Mouse (Mus musculus) cerebellum, adult (tissue): ENCODE data around the gene Amigo3.

Experiments
- ATAC-seq: cut with Nextera tagmentation; 2 replicates; pipeline ENCODE4 v1.9.2; 2017; ENCODE audit warnings: mild to moderate bottlenecking, moderate library complexity, mixed read lengths; ENCODE audit not compliant: insufficient number of reproducible peaks, low FRiP score, low TSS enrichment

The Amigo3 gene

DNA sequence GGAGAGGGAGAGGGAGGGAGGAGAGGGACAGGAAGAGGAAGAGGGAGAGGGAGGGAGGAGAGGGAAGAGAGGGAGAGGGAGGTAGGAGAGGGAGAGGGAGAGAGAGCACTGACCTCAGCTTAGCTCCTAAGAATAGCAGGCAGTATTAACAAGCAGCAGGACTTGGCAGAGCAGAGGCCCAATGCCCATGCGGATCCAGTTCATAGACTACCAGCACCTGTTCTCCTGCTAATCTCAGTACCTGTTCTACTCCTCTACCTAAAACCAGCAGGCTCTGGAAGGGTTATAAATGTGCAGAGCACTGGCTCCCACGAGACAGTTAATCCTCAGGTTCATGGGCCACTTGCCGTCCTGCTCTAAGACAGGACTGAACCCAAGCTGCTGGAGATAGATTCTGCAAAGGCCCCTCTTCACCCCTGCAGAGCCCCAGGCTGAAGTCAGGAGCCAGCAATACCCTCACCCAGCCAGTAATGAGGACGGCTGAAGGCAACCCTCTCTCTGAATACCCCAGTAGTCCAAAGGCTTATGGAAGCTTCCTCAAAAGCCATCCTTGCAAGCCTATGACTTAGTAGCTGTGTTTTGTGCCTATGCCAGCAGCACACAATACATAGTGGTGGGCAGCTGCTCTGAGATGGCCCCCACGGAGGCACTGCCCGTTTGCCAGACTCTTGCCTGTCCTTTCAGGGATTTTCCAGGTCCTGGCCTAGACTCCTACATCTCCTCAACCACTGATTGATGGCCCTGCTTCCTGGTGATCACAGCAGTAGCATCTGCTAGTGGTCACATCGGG is 20.4 kb downstream of the Amigo3 start:
- ATAC-seq: peak; percentile 81

DNA sequence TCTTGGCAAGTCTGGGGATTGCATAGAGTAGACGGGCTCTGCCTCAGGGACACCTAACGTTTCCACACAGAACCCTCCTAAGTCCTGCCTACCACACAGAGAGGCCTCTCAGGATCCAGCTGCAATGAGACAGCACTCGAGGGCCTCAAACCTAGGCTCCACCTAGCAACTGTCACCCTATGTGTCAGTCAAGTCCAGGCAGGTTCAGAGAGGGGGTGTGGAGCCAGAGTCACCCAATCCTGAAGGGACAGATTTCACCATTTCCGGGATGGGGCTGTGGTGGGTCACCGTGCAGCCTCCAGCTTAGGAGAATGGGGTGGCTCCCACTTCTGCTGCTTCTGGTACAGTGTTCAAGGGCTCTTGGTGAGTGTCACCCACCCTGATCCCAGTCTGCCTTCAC is 27.2 kb downstream of the Amigo3 start, which contains the start of gene Mst1:
Mst1 (plus strand) TSS at position 269 of the 400 bp plus-strand sequence.
- ATAC-seq: no peak

DNA sequence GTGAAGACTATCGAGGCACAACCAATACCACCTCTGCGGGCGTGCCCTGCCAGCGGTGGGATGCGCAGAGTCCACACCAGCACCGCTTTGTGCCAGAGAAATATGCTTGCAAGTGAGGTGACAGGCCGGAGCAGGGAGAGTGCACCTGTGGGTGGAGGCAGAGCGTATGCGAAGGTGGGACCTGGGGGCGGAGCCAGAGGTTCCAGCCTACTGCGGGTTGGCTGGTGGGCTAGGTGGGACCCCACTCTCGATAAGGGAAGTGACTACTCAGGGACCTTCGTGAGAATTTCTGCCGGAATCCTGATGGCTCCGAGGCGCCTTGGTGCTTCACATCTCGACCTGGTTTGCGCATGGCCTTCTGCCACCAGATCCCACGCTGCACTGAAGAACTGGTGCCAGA is 29.6 kb downstream of the Amigo3 start:
- no peak for ATAC-seq

DNA sequence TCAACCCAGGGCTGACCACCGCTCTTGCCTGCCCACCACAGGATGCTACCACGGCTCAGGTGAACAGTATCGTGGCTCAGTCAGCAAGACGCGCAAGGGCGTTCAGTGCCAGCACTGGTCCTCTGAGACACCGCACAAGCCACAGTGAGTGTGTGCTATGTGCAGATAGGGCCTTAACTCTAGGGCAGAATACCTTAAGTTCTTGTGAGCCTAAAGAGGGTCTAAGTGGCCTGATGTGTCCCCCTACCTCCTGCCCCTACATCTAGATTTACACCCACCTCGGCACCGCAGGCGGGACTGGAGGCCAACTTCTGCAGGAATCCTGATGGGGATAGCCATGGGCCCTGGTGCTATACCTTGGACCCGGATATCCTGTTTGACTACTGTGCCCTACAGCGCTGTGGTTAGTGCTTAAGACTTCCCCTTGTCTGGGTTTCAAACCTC is 30.1 kb downstream of the Amigo3 start, which contains the start of gene Rnf123:
Rnf123 (minus strand) TSS at position 359 of the 444 bp plus-strand sequence.
- no peak for ATAC-seq

DNA sequence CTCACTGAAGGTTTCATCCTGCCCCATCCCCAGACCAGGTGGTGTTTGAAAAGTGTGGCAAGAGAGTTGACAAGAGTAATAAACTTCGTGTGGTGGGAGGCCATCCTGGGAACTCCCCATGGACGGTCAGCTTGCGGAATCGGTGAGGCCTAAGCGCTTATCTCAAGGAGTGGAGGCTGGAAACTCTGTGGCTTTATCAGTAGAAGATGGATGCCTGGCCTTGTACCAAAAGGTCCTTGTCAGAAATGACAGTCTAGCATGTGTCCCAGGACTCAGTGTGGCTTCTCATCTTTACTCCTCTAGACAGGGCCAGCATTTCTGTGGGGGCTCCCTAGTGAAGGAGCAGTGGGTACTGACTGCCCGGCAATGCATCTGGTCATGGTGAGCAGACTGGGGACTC is 30.6 kb downstream of the Amigo3 start:
- no peak for ATAC-seq

DNA sequence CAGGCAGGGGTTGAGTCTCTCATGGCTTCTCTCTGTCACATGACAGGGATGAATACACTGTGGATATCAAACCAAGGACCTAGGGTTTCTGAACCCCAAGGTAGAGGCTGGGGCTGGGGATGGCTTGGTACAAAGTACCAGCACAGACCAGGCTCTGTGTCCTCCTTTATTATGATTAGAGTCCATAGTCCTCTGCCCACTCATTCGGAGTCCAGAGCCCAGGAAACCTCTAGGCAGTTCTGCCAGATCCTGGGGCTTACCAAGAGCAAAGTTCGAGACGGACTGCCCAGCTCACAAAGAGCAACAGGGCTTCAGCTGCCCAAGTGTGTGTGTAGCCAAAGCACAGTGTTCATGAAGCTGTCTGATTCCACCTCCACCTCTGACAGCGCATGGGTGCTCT is 32.3 kb downstream of the Amigo3 start:
- ATAC-seq: no peak

DNA sequence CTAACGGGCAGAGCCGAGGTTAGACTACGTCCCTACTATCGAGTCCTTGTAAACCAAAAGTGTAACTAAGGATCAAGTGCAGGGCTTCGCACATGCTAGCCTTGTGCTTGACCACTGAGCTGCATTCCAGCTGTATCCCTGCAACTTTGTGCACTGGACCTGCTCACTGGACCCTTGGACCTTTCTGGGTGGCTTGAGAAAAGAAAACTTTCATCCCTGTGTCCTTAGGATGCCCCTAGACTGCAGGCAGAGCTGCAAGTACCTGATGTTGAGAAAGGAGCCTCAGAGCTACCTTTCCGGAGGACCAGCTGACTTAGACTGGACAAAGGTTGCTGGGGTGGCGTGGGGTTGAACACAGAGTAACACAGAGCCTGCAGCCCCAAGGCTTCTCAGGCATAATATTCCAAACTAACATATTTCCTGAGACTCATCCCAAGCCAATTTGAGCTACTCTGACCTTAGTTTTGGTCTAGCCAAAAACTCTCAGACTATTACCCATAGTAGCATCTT is 37.7 kb downstream of the Amigo3 start:
- no peak for ATAC-seq

DNA sequence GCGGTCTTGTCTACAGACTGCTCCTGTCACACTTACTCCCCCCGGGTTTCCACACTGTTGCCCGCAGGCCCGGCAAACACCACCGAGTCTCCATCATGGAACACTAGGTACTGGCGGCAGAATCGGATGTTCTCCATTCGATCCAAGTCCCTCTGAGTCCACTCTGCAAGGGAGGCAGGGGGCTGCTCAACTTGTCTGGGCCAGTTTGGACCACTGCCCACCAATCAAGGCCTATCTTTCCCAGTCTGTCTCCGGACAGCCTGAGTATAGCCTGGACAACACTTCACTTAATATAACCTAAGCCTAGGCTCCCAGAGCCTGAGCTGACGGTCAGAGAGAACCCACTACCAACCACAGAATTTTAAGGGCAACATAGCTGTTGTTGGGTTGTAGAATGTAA is 40.6 kb downstream of the Amigo3 start:
- no peak for ATAC-seq

DNA sequence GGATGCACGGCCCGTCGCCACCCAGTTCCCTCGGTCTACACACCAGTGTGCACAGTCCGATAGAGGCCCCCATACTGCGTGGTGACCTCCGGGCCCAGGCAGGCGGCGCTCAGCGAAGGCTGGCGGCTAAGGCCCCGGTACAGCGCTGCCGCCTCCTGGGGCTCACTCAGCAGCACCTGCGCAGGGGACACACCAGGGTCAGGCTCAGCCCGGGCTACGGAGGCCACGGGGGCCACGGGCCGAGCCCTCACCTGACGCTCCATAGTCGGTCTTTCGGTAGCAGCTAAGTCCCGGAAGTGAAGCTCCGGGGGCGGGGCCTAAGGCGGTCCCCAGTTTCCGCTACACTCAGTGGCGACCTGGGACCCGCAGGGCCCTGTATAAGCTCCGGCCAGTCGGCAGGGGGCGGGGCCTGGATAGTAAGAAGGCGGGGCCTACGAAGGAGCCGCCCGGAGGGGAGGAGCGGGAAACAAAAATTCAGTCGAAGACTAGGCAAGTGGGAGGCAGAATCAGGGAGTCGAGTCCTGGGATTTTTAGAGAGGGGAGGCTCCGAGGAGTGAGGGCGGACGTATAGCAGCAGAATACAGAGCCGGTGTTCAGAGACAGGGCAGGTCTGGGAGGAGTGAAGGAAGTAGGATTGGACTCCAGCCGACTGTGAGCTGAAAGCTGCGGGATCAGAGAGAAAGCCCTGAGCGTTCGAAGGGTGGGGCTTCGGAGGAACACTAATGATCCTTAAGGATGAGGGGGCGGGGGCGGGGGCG is 41.4 kb downstream of the Amigo3 start, which contains the start of gene Apeh:
Apeh (minus strand) TSS at position 423 of the 758 bp plus-strand sequence.
- peak; percentile 74 for ATAC-seq

DNA sequence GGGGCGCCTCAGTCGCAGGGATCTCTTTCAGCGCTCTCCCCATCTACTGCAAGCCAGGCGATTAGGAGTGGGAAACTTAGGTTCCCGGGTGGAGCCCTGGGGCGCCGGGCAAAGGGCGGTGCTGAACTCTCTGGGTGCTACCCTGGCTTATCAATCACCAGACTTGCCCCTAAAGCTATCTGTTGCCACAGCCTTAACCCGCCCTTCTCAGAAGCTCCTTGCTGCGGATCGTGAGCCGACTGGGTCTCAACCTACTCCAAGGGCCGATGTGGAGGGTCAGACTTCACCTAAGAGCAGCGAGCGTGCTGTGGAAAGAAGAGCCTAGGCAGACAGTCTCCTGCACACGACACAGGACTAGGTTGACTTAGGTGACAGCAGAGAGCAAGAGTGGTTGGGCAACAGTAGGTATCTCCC is 42.0 kb downstream of the Amigo3 start:
- ATAC-seq: no peak

DNA sequence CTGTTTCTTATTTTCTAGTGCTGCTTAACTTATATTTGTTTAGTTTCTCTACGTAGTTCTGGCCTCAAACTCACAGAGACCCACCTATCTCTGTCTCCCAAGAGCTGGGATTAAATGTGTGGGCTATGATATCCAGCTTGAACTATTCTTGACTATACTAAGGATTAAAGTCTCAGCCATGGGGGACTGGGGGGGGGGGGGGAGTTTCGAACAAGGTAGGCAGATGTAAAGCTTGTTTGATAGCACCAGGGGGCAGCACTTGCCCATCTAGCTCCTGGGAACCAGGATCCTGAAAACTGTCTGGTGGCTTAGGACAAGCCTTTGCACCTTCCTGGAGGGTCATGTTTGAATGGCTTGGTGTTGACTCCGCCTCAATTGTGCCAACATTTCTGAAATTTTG is 42.6 kb downstream of the Amigo3 start:
- ATAC-seq: peak; percentile 32; the same call in 1 of the 2 replicates

DNA sequence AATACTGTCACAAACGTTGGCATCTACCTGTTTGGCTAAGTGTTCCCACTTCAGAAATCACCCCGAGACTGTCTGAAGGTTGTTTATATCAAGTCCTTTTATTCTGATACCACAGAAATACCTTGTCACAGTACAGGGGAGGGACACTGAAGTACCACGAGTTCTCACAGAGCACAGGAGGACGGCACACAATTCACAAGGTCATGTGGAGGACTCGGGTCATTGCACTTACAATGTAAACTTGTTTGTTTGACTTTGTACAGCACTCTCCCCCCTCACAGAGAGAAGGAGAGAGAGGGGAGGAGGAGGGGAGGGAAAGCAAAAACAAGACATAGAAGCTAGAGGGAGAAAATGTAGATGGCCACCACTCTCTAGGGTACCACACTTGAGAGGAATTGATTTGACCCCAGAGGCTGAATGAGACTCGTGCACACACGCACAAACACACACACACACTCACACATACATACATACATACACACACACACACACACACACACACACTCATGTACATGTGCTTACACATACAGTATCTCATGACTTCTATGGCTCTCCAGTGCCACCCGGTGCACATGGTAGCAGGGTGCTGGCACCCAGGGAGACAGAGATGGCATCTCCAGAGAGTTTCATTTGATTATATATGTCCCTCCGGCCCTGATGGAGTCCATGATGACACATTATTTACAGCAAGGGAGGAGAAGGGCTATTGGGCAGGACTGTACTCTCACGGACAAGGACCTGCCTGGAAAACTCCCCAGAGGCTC is 43.2 kb downstream of the Amigo3 start:
- ATAC-seq: no peak

DNA sequence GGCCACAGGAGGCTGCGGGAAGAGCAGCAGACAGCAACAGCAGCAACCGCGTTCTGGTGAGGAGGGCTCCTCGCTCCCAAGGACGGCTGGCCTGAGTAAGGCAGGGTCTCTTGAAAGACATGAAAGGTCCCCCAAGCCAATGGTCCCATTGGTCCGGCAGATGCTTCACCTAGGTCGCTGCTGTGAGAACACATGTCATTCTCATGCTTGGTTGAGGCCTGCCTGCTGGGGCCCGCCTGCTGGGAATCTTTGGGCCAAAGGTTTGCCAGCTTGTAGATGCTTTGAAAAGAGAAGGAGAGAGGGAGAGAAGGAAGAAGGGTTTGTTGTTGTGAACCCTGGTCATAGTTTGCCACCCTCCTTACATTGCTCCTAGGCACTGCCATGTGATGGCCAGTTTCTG is 46.7 kb downstream of the Amigo3 start:
- no peak for ATAC-seq

DNA sequence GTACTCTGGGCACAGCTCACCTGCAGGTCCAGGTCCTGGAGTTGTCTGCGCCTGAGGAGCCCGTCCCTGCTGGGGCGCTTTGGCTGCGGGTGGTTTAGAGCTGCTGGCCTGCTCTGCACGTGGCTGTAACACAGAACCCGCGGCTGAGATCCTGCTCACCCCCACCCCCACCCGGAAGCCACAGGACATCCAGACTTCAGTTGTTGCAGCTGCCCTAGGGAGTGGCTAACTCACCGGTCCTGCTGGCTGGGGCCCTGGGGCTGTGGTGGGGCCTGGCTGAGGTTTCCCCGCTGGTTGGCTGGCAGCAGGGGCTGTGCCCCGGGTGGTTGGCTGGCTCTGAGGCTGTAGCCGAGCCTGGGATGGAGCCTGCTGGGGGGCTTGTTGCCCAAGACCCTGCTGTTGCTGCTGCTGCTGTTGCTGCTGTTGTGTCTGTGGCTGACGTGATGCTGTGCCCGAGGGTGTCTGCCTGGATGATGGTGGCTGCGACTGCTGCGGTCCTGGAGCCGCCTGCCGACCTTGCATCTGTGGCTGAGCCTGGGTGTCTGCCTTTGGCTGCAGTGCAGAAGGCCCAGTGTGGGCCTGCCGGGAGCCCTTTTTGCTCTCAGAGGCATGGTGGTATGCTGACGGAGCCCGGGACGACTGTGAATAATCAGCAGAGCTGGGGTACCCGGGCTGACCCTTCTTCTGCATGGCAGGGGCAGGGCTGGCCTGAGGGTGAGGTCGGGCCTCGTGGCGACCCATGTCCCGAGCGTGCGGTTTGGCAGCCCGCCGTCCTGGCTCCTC is 52.0 kb downstream of the Amigo3 start:
- no peak for ATAC-seq
